Mouse (Mus musculus) neural tube, embryonic 14.5 days (tissue): ENCODE measurements around the gene Ddx5. TPM values are rescaled to one million over a fixed set of nuclear protein-coding genes. Genes with fewer than 3 reads are reported as not detected.
"Not testable (repeated sequence)": the region's sequence is repeated elsewhere in the genome, so short reads cannot be mapped to it uniquely, and the experiment has no call there.

Source experiments
- ATAC-seq: fragments of 200-750 bp; cut with Nextera tagmentation; 2 replicates; pipeline ENCODE4 v1.8.0; 2017; ENCODE audit warnings: low read depth, mild to moderate bottlenecking, moderate TSS enrichment, moderate library complexity
- H3K27ac ChIP-seq: fragments of 300-500 bp; sonication (generic); 2 replicates; pipeline ENCODE4 v1.5.1; 2014; ENCODE audit warnings: low read depth, mild to moderate bottlenecking, control low read depth, low read length, moderate library complexity, mixed read lengths
- H3K27me3 ChIP-seq: fragments of 300-500 bp; sonication (generic); 2 replicates; pipeline ENCODE4 v1.6.1; 2014; ENCODE audit warnings: low read length; ENCODE audit not compliant: control insufficient read depth, insufficient read depth
- H3K36me3 ChIP-seq: fragments of 300-500 bp; sonication (generic); 2 replicates; pipeline ENCODE4 v1.6.1; 2014; ENCODE audit warnings: low read length, mixed read lengths; ENCODE audit not compliant: control insufficient read depth, insufficient read depth
- H3K4me1 ChIP-seq: fragments of 300-500 bp; sonication (generic); 2 replicates; pipeline ENCODE4 v1.6.1; 2014; ENCODE audit warnings: low read length; ENCODE audit not compliant: control insufficient read depth, insufficient read depth
- H3K4me2 ChIP-seq: fragments of 300-500 bp; sonication (generic); 2 replicates; pipeline ENCODE4 v1.6.1; 2014; ENCODE audit warnings: mild to moderate bottlenecking, low read depth, low read length, control low read depth
- H3K4me3 ChIP-seq: fragments of 300-500 bp; sonication (generic); 2 replicates; pipeline ENCODE4 v1.5.1; 2014; ENCODE audit warnings: low read depth, low read length, control low read depth, mixed read lengths
- H3K9ac ChIP-seq: fragments of 300-500 bp; sonication (generic); replicated peaks from 2 replicates; pipeline ENCODE4 v1.6.1; 2014; ENCODE audit warnings: low read depth, mild to moderate bottlenecking, control low read depth, low read length, mixed read lengths
- H3K9me3 ChIP-seq: fragments of 300-500 bp; sonication (generic); 2 replicates; pipeline ENCODE4 v1.6.1; 2016; ENCODE audit warnings: low read length; ENCODE audit not compliant: control insufficient read depth
- WGBS: fragments of 180-500 bp; shearing (Covaris S2); extraction: QIAGEN DNeasy Blood & Tissue Kit; methylation state at CpG from one replicate; pipeline ENCODE4 v1.1.7; 2014; 5-methylcytosine and 5-hydroxymethylcytosine counted together
- polyA plus RNA-seq: library from polyadenylated mRNA; unstranded; fragments of >200 nt; fragmentation: Nextera tagmentation; extraction: Ambion mirVana; gene quantifications from 2 replicates; pipeline ENCODE4 v1.2.1, GENCODE M21; 2014

Ddx5 gene
- polyA plus RNA-seq, 1 experiment from 2014 or later: 447 TPM

- no peak overlapping the region for H3K4me2 ChIP-seq
- no peak overlapping the region for H3K4me3 ChIP-seq
- WGBS: 94% methylated on average over 3 of the region's 3 CpGs
- H3K9me3 ChIP-seq: no peaks in the 10 kb centered on the region
- no peaks in the 10 kb centered on the region for H3K4me1 ChIP-seq
- H3K27ac ChIP-seq: no peak overlapping the region
- H3K27me3 ChIP-seq: no peaks in the 10 kb centered on the region
- no peak for ATAC-seq
- H3K36me3 ChIP-seq: no peaks in the 10 kb centered on the region
- H3K9ac ChIP-seq: no peak overlapping the region
Observed at GRCm38 (mm10) chr11:106759028-106759427, 30.0 kb downstream of the Ddx5 start.

DNA sequence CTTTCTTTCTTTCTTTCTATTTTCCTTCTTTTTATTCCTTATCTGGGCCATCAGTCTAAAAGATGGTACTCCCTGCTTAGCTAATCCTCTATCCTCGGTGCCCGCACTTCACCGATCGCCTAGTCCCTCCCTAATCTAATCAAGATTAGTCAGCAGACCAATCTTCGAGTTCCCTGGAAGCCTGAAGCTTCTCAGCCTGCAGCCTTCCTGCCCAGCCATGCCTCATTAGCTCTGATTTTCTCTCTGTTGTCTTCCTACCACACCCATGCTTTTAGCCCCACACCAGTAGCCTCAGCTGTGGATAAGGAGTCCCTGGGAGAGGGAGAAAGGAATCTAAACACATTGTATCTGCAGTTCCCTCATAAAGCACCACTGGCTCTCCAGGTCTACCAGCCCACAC is 33.4 kb downstream of the Ddx5 start:
- Histone ChIP-seq H3K4me3 (no peak overlapping the region), H3K36me3 (no peaks in the 10 kb centered on the region), H3K9ac (no peak overlapping the region), H3K9me3 (no peaks in the 10 kb centered on the region), H3K27ac (no peak overlapping the region), H3K4me1 (no peaks in the 10 kb centered on the region), H3K4me2 (no peak overlapping the region), H3K27me3 (no peaks in the 10 kb centered on the region)
- 77% methylated on average over 5 of the region's 5 CpGs for WGBS
- no peak for ATAC-seq

DNA sequence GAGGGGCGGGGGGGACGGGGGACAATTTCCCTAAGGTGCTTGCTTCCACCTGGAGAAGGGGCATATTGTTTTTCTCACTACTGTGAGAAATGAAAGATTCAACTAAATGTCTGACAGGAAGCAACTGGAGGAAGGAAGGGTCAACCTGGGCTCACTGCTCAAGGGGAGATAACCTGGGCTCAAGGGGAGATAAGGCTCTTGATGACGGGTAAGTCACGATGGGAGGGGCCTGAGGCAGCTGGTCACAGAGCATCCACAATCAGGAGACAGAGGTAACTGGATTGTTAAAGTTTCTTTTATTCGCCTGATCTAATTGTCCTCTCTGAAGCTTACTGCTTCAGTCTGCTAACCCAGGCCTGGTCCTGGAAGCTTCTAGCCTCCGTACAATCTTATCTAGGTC is 35.7 kb downstream of the Ddx5 start:
- Histone ChIP-seq H3K4me2 (no peak overlapping the region), H3K4me3 (no peak overlapping the region), H3K27ac (no peak overlapping the region), H3K27me3 (no peaks in the 10 kb centered on the region), H3K4me1 (no peaks in the 10 kb centered on the region), H3K9ac (no peak overlapping the region), H3K9me3 (no peaks in the 10 kb centered on the region), H3K36me3 (no peaks in the 10 kb centered on the region)
- 93% methylated on average over 6 of the region's 6 CpGs for WGBS
- ATAC-seq: no peak

- Histone ChIP-seq H3K36me3 (no peaks in the 10 kb centered on the region), H3K4me1 (no peaks in the 10 kb centered on the region), H3K27ac (no peak overlapping the region), H3K4me3 (no peak overlapping the region), H3K4me2 (no peak overlapping the region), H3K9ac (no peak overlapping the region), H3K27me3 (no peaks in the 10 kb centered on the region), H3K9me3 (no peaks in the 10 kb centered on the region)
- 94% methylated on average over 7 of the region's 7 CpGs for WGBS
- ATAC-seq: no peak
Observed at GRCm38 (mm10) chr11:106752103-106752502, 36.9 kb downstream of the Ddx5 start.

GRCm38 (mm10) chr11:106751039-106752018 is 37.7 kb downstream of the Ddx5 start, which contains the start of gene Milr1:
Gene Milr1, plus strand, starts transcription at chr11:106751226.
- WGBS: 91% methylated on average over 17 of the region's 17 CpGs
- H3K4me2 ChIP-seq: no peak within 1 kb of the TSS

GRCm38 (mm10) chr11:106750121-106750751 is 38.7 kb downstream of the Ddx5 start, which contains the start of gene Pecam1:
Gene Pecam1, minus strand, starts transcription at chr11:106750628.
- Histone ChIP-seq H3K27ac (no peak within 1 kb of the TSS), H3K9me3 (no peaks in the 10 kb centered on the region), H3K36me3 (no peaks in the 10 kb centered on the region), H3K4me1 (no peaks in the 10 kb centered on the region), H3K27me3 (no peaks in the 10 kb centered on the region), H3K9ac (no peak within 1 kb of the TSS), H3K4me3 (no peak within 1 kb of the TSS), H3K4me2 (no peak within 1 kb of the TSS)
- WGBS: 90% methylated on average over 13 of the region's 13 CpGs
- no peak for ATAC-seq

More at GRCm38 (mm10) chr11:106751039-106752018, 37.7 kb downstream of the Ddx5 start, which contains the start of gene Milr1:
- no peaks in the 10 kb centered on the region for H3K36me3 ChIP-seq
- H3K4me3 ChIP-seq: no peak within 1 kb of the TSS
- H3K9ac ChIP-seq: no peak within 1 kb of the TSS
- H3K9me3 ChIP-seq: no peaks in the 10 kb centered on the region
- no peaks in the 10 kb centered on the region for H3K27me3 ChIP-seq
- ATAC-seq: no peak
- no peaks in the 10 kb centered on the region for H3K4me1 ChIP-seq
- no peak within 1 kb of the TSS for H3K27ac ChIP-seq

- not testable (repeated sequence) for H3K4me2 ChIP-seq, H3K36me3 ChIP-seq, H3K9ac ChIP-seq, ATAC-seq, H3K27ac ChIP-seq, H3K4me1 ChIP-seq, H3K9me3 ChIP-seq, H3K4me3 ChIP-seq, H3K27me3 ChIP-seq
- 97% methylated on average over 7 of the region's 7 CpGs for WGBS
Observed at GRCm38 (mm10) chr11:106749557-106750120, 39.3 kb downstream of the Ddx5 start.

DNA sequence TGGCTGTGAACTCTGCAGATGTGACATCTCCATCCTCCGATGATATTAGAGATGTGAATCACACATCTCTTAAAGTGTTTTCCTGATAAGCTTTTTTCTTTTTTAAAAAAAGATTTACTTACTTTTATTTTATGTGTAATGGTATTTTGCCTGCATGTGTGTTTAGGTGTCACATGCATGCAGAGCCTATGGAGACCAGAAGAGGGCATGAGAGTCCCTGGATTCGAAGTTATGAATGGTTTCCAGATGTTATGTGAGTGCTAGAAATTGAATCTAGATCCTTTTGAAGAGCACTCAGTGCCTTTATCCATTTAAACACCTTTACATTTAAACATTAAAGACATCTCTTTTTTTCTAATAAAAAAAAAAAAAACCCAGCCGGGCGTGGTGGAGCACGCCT is 44.0 kb downstream of the Ddx5 start:
- no peak for ATAC-seq
- WGBS: 93% methylated on average over 5 of the region's 5 CpGs
- Histone ChIP-seq H3K27ac (no peak overlapping the region), H3K9ac (no peak overlapping the region), H3K27me3 (no peaks in the 10 kb centered on the region), H3K4me1 (no peaks in the 10 kb centered on the region), H3K9me3 (no peaks in the 10 kb centered on the region), H3K36me3 (no peaks in the 10 kb centered on the region), H3K4me2 (no peak overlapping the region), H3K4me3 (no peak overlapping the region)
